Mouse (Mus musculus): Measurements from ENCODE around the gene 1700008O03Rik.

The 1700008O03Rik gene

DNA sequence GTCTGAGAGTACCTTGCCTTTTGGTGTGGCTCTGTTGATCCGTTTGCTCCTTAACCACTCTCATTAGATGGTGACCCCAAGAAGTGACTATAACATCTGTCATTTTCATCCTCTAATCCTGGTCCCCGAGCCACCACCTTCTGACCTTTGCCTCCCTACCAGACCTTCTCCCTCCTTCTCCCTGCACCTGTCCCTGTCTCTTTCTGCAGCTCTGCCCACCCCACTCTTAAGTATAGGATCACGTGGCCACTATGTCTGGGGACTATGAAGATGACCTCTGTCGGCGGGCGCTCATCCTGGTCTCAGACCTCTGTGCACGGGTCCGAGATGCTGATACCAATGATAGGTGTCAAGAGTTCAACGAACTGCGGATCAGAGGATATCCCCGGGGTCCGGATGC is at the start of gene 1700008O03Rik:
Gene 1700008O03Rik, minus strand, starts transcription at position 101 of the 400 bp plus-strand sequence.
- DNase-seq, result no peak

DNA sequence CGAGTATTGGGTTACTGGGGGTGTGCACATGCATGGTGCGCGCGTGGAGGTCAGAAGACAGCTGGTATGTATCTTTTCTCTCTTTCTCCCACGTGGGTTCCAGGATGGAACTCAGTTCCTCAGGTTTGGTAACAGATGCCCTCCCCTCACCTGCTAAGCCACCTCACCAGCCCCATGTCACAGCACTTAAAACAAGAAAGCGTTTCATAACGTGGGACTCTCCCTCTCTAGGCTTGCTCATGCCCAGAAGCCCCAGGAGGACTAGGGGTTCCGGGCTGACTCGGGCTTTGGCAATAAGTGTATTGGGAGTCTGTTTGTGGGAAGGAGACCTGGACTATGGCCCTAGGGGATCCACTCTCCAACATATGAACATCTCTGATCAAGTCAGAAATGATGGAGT is 48.5 kb upstream of the 1700008O03Rik start:
- no peak for DNase-seq

DNA sequence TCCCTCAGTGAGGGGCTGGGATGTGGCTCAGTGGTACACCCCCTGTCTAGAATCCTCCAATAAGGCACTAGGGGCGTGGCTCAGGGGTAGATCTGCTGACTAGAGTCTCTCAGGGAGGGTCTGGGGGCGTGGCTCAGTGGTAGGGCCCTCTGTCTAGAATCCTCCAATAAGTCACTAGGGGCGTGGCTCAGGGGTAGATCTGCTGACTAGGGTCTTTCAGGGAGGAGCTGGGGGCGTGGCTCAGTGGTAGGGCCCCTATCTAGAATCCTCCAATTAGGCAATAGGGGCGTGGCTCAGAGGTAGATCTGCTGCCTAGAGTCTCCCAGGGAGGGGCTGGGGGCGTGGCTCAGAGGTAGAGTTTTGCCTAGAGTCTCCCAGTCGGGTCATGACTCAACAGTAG is 47.8 kb upstream of the 1700008O03Rik start:
- peak; percentile 91 for DNase-seq

DNA sequence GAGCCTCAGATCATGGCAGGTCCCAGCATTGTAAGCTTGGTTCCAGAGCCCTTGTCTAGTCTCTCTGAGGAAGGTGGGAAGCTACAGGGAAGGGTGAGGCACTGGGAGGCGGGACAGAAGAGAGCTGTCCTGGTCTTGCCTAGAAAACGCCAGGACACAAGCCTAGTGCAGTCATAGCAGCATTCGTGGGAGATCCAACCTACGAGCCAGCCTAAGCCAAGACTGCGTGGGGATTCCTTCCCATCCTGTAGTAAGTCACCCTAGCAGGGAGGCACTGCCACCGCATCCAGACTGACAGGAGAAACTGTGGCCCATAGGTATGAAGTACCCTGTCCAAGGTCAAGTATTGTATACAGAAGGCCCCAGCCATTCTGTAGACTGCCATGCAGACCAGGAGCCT is 46.9 kb upstream of the 1700008O03Rik start:
- DNase-seq, result no peak

DNA sequence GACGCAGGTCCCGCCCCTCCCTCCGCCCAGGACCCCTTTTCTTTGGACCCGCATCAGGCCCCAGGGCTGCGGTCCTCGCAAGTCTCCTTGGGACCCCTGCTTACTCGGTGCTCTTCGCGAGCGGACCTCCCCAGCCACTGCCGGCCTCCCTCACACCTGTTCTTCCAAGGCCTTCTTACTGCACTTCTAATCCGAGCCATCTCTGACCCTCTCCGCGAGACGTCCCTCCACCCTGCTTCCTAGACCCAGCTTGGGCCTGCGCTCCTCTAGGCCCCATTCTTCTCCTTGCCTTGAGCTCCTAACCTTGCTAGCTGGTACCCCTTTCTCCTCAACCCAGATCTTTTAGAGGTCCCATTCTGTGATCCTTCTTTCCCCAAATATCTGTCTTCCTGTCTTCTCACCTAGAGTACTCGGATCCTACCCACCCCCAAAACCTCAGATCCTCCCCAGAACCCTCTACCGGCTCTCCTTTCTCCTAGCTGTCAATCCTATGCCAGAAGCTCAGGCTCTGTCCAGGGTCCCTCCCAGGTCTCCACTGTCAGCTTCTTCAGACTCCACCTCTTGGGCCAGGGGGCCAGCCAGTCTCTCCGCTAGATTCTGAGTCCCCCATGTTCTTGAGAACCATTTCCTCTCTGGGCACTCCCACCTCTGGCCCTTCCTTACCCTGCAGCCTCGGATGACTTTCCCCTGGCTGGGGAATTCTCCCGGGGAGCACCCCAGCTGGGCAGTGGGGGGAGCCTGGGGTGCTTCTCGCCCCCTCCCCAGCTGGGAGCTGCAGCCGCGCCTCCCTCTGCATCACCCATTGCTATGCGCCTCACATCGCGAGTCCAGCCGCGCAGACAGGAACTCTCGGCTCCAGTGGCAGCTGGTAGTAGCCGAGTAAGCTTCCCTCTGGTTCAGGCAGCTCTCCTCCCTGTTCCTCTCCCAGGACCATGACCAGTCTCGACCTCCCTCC is 44.2 kb upstream of the 1700008O03Rik start:
- DNase-seq, result peak; percentile 39

DNA sequence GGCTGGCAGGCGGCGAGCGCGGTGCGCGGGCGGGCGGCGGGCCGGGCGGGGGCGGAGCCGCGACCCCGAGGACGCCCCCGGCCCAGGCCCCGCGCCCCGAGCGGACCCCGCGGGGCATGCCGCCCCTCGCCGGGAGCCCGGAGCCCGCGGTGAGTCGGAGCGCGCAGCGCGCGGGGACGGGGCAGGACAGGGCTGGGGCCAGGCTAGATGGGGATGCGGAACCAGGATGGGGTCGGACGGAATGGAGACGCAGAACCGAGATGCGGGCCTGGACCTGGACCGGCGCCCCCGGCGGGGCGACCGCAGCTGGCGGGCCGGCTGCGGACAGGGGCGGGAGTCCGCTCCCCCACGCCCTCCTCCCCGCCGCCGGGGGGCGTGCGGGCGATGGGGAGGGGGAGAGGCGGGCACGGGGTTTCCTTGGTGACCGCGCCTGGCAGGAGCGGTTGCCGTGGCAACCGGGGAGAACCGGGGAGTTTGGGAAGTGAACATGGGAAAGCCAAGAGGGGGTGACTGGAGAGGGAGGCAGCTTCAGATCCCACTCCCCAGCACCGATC is 43.4 kb upstream of the 1700008O03Rik start, which contains the start of gene Lrrc4b:
Gene Lrrc4b, plus strand, starts transcription at position 51 of the 554 bp plus-strand sequence.
- peak; percentile 86 for DNase-seq

DNA sequence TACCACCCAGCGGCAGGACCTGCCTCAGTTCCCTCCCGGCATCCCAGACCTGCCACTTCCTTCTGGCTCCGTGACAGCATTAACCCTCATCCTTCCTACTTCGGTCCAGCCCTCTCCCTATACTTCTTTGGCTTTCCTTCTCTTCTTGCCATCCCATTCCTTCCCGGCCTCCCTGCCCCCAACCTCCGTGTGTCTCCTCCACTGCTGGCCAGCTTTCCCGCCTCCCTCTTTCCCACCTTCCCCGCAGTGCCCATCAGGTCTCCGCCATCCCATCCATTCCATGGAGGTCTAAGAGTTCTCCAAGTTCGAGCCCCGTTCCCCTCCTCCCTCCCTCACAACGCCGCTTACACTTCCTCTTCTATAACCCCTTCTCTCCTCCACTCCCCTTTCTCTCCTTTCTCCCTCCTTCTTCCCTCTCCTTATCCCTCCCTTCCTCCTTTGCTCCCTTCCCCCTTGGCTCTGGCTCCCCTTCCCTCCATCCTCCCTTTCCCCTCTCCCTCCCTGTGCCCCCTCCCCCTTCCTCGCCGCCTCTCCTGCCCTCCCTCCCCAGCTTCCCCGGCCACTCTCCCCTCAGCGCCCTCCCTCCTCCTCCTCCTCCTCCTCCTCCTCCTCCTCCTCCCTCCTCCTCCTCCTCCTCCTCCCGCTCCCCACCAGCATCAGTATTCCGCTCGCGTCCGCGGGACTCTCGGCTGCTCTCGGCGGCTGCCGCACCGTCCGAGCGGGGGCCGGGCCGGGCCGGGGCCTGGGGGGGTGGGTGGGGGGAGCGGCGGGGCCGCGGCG is 42.7 kb upstream of the 1700008O03Rik start:
- peak; percentile 82 for DNase-seq

DNA sequence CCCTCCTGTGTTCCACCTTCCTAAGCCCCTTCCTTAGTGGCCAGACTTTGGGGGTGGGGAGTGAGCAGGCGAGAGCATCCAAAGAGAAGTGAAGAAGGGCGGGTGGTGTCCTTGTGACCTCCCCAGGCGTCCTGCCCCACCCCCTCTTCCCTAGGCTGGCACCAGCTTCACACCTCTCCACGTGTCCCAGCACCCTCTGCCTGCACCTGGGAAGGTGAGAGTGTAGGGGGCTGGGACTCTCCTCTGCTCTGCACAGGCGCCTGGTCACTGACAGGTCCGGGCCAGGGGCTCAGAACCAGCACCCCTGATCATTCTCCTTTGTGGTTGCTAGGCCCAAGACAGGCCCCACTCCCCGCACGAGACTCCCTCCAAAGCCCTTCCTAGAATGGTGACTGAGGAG is 42.0 kb upstream of the 1700008O03Rik start:
- no peak for DNase-seq

DNA sequence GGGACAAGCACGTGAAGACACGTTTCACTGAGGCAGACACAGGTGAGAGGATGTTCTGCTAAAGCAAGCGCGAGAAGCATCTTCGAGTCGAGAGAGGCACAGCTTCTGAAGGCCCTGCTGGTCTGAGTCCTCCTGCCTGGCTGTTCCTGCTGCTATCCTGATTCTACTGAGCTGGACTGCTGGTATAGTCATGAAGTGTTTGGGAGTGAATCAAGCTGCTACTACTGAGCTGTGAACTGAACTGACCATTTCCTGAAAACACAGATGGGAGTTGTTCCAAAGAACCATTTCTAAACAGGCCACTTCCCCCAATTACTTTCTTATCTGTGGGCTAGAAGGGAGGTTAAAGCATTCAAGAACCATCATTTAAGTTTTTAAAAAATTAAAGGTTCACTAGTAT is 27.7 kb upstream of the 1700008O03Rik start:
- no peak for DNase-seq

DNA sequence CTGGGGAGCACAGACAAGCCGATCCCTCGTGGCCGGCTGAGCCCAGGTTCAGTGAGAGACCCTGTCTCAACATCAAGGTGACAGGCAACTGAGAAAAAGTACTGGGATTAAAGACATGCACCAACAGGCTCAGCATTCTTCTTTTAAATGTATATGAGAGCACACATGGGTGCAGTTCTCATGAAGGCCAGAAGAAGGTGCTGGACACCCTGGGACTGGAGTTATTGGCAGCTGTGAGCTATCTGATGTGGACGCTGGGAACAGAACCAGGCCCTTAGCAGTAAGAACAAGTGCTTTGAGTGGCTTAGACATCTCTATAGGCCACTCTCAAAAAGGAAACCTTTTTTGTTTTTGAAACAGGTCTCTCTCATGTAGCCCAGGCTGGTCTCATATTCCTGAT is 25.5 kb upstream of the 1700008O03Rik start:
- no peak for DNase-seq

DNA sequence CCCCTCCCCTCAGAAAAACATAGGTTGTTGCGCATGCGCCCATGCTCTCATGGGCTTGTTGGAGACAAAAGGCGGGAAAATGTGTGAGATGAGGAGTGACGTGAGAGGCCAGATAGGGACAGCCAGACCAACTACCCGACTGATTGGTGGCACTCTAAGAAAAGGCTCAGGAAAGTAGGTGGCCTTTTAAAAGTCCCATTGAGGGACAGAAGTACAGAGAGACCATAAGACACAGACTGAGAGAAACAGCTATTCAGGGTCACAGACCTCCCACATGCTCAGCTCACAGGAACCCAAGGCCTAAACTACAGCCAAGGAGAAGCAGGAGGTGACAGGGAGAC is 20.4 kb upstream of the 1700008O03Rik start:
- DNase-seq, result no peak

DNA sequence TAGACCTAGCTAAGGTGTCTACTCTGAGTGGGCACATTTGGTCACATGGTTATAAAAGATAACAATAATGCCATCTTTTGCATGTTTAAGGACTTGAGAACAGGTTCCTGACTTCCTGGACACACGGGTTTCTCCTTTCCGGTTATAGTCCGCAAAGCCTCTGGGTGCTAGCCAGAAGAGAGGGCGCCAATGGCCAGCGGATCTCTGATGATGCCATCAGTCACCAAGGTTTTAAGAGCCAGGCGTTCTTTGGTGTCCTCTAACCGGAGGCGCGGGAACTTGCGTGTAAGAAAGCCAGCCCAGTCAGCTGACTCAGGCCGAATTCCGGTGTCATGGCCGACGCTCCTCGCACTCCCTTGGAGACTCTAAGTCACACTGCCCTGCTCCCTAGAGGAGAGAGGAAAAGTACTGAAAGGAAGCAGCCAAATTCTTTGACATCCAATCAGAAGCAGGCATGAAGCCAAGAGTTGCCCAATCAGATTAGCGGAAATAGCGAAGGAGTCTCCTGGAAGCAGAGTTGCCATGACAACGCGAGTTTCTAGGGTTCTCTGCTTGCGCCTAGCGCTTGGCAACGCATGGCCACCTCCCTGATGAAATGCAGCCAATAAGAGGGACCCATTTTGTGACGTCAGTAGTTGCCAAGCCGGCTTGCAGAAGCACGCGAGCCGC is 19.9 kb upstream of the 1700008O03Rik start:
- peak; percentile 100 for DNase-seq

DNA sequence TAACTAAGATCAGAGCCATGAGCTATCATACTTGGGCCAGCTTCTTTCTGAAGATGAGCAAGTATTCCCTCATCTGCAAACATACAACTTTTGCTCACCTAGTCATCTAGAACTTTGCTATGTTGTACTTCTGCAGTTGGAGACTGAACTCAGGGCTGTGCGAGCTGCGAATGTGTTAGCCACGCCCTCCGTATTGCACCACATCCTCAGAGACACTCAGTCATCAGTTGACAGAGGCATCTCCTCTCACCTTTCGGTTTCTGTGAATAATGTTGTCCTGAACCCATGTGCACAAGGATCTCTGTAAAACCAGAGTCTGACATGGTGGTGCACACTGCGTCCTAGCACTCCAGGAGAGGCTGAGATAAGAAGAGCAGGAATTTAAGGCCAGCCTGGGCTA is 16.1 kb upstream of the 1700008O03Rik start:
- no peak for DNase-seq

DNA sequence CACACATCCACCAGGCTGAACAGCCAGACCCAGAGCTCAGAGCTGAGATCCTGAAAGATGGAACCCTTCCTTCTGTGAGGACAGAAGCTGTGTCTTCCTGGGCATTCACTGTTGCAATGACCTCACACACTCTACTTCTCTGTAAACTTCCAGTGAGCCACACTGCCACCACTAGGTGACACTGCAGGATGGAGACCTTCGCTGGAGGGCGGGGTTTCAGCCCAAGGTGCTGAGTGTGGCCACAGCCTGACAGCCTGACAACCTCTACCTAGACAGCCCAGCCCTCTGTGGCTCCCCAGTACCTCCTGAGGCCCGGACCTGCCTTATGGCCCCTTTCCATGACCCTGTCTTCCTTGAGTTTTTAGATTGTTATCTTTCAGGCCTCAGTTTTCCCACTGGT is 12.9 kb upstream of the 1700008O03Rik start:
- peak; percentile 70 for DNase-seq

DNA sequence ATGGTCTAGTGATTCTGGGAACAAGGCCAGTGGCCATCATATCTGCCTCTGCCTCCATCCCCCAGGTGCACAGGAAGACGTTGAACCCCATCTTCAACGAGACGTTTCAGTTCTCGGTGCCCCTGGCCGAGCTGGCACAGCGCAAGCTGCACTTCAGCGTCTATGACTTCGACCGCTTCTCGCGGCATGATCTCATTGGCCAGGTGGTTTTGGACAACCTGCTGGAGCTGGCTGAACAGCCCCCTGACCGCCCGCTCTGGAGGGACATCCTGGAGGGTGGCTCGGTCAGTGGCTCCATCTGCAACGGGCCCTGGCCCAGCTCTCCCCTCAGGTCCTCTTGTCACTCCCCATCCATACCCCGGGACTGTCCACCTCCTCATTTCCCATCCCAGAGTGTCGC is 7.7 kb upstream of the 1700008O03Rik start:
- DNase-seq, result no peak

DNA sequence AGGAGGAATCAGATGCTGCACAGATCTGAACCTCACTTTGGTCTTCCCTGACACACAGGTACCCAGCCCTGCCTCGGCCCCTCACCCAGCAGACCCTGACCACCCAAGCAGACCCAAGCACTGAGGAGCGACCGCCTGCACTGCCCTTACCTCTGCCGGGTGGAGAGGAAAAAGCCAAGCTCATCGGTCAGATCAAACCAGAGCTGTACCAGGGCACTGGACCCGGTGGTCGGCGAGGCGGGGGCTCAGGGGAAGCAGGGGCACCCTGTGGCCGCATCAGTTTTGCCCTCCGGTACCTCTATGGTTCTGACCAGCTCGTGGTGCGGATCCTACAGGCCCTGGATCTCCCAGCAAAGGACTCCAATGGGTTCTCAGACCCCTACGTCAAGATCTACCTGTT is 6.7 kb upstream of the 1700008O03Rik start:
- no peak for DNase-seq

DNA sequence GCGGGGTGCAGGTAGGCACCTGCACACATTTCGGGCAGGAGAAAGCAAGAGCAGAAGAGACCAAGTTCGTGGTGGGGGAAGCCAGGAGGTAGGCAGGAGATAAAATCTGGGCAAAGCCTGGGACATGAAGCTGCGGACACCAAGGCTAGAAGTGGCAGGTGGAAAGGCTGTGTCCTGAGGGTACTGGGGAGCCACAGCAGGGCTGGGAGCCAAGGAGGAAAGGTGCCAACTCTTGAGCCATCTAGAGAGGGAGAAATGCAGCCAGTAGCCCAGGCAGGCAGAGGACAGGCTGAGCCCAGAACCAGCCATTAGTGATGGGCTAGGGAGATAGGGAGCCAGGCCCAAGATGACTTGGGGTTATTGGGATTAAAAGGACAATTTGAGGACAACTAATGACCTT is 6.2 kb upstream of the 1700008O03Rik start:
- DNase-seq, result no peak

DNA sequence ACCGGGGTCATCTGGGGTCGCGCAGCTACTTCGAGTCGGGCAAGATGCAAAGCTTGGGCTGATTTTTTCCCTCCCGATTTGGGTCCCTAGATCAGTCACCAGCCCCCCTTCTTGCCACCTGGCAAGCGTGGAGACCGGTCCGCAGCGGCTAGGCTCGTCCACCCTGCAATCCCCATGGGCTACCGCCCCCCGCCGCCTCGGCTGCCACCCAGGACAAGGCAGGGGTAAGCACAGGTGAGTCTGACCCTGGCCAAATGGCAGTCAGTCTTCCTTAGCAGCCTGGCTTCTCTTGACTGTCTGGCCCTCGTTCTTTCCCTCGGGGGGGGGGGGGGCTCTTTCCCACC is 932 bp downstream of the 1700008O03Rik start:
- DNase-seq, result no peak

DNA sequence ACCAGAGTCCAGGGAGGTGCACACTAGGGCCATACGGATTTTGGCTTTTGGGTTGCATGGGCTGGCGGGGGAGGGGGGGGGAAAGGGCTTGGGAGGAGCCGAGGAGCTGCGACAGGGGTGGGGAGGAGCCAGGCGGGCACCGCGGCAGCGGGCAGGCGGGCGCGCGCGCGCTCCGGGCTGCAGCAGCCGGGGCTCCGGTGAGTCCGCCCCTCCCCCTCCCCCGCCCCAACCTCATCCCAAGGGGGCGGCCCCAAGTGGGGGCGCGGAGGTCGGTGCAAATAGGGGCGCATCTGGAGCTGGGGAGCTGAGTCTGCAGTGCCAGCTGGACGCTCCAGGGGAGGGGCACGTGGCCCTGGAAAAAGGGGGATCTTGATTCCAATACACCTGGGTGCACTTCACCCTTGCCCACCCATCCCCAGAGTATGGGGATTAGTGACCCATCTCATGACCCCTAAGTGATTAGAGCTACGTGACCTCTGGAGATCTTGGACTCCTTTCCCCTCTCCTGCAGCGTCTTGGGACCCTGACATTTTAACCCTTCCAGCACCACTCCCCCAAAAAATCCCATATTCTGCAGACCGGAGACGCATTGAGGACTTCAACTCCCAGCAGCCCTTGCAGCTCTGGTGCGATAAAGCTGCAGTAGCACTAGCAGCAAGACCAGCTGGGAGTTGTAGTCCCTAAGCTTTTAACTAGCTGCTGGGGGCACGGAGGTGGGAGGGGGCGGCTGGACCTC is 1.5 kb downstream of the 1700008O03Rik start, which contains the start of gene Syt3:
Gene Syt3, plus strand, starts transcription at position 123 of the 736 bp plus-strand sequence.
- DNase-seq, result peak; percentile 80

DNA sequence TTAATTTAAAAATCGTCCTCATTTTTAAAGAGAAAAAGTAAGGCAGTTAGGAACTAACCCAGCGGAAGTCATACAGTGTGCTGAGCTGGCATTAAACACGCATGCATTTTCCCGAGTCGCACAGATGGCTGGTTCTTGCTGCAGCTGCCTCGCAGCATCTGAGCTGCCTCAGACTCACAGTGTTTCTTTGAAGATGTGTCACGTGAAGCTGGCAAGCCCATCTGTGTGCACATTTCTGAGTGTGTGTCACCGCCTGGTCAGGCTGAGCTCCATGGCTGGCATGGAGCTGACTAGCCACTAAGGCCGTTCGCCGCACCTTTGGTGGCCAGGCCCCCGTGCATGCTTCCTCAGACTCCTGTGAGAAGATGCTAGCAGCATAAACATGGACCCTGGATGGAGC is 3.1 kb downstream of the 1700008O03Rik start:
- DNase-seq, result peak; percentile 68

DNA sequence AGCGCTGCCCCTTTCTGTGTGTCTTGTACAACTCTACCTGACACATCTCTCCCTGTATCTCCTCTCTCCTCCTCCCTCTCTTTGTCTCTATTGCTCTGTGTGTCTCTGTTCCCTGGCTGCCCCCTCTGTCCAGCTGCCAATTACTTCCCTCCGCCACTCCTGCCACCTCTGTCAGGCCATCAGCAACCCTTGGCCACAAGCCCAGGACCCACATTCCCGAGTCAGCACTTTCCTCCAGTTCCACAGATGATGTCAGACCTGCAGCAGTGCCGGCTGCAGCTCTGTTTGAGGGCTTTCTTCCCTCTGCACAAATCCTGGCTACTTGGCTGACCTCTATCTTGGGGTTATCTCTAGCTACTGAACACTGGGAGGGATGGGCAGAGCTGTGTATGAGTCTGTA is 7.3 kb downstream of the 1700008O03Rik start:
- DNase-seq, result peak; percentile 71

DNA sequence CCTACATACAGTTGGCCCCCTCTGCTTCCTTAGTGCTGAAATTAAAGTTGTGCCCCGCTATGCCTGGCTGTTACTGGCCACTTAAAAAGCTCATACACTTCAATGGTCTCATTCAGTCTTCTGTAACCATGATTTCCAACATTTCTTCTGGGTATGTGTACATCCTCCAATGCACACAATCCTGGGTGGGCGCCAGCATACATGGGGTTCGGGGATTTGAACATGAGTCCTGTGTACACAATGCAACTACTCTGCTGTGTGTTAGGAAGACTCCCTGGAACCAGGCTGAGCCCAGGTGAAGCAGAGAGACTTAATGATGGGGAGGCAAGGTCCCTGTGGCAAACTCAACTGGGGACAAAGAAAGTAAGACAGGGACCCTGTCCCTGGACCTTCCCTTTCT is 9.8 kb downstream of the 1700008O03Rik start:
- DNase-seq, result no peak

Measured in retina, postnatal 1 day (tissue).